Mouse (Mus musculus): Measurements from ENCODE around the gene Fbf1. TPM values are rescaled to one million over a fixed set of nuclear protein-coding genes. Genes with fewer than 3 reads are reported as not detected.

The Fbf1 gene
- polyA plus RNA-seq, 1 experiment = not detected

- Histone ChIP-seq H3K4me3 (ENCODE audit: insufficient read depth, low read depth, low read length) (no peak overlapping the region), H3K4me1 (ENCODE audit: control insufficient read depth, insufficient read depth, low read length) (0 out of 2 replicates have a peak, but pooled peaks cover 3% of the 10 kb centered on the region), H3K27ac (ENCODE audit: insufficient read depth, low read depth, low read length) (no peak overlapping the region)
- WGBS = 85% methylated on average over 5 of the region's 5 CpGs
- no peak for TF ChIP-seq POLR2A (IDR thresholded peaks at IDR 0.05; ENCODE audit: insufficient read depth, low read depth, low read length)
Observed at GRCm38 (mm10) chr11:116170003-116170800, 2.2 kb upstream of the Fbf1 start.

- WGBS = 81% methylated on average over 3 of the region's 3 CpGs
- TF ChIP-seq CTCF (IDR thresholded peaks at IDR 0.05; ENCODE audit: insufficient read depth, low read depth, low read length) = no peak
- TF ChIP-seq POLR2A (IDR thresholded peaks at IDR 0.05; ENCODE audit: insufficient read depth, low read depth, low read length) = no peak
- Histone ChIP-seq H3K4me1 (ENCODE audit: control insufficient read depth, insufficient read depth, low read length) (0 out of 2 replicates have a peak, but pooled peaks cover 3% of the 10 kb centered on the region), H3K4me3 (ENCODE audit: insufficient read depth, low read depth, low read length) (no peak overlapping the region), H3K27ac (ENCODE audit: insufficient read depth, low read depth, low read length) (no peak overlapping the region)
Observed at GRCm38 (mm10) chr11:116169214-116169613, 1.2 kb upstream of the Fbf1 start.

- no peak for TF ChIP-seq POLR2A (IDR thresholded peaks at IDR 0.05; ENCODE audit: insufficient read depth, low read depth, low read length)
- TF ChIP-seq CTCF (IDR thresholded peaks at IDR 0.05; ENCODE audit: insufficient read depth, low read depth, low read length) = no peak
- Histone ChIP-seq H3K4me3 (ENCODE audit: insufficient read depth, low read depth, low read length) (peak overlapping the region; percentile 78), H3K27ac (ENCODE audit: insufficient read depth, low read depth, low read length) (no peak overlapping the region), H3K4me1 (ENCODE audit: control insufficient read depth, insufficient read depth, low read length) (peaks cover 12% of the 10 kb centered on the region)
- whole genome bisulfite sequencing = 6% methylated on average over 6 of the region's 6 CpGs
Observed at GRCm38 (mm10) chr11:116167232-116167631, 734 bp downstream of the Fbf1 start.

GRCm38 (mm10) chr11:116163002-116163401, 5.0 kb downstream of the Fbf1 start:
- Histone ChIP-seq H3K4me3 (ENCODE audit: insufficient read depth, low read depth, low read length) (no peak overlapping the region), H3K27ac (ENCODE audit: insufficient read depth, low read depth, low read length) (no peak overlapping the region), H3K4me1 (ENCODE audit: control insufficient read depth, insufficient read depth, low read length) (peaks cover 22% of the 10 kb centered on the region)
- WGBS = 31% methylated on average over 9 of the region's 9 CpGs
- TF ChIP-seq CTCF (IDR thresholded peaks at IDR 0.05; ENCODE audit: insufficient read depth, low read depth, low read length) = no peak
- TF ChIP-seq POLR2A (IDR thresholded peaks at IDR 0.05; ENCODE audit: insufficient read depth, low read depth, low read length) = no peak

DNA sequence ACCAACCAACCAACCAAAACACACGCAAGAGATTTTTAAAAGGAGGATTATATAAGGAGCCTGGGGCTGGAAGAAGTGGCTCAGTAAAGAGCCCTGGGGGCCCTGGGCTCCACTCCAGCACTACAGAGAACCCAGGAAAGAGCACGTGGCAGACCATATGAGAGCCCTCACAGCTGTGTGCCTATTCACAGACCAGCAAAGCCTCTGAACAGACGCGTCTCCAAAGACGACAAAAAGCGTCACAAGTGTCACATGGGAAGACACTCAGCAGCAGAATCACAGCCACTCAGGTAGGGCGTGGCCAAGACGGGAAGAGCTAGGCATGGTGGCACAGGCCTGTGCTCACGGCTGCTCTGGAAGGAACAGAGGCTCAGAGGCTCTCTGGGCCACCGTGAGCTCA, 5.8 kb downstream of the Fbf1 start:
- no peak for TF ChIP-seq POLR2A (IDR thresholded peaks at IDR 0.05; ENCODE audit: insufficient read depth, low read depth, low read length)
- TF ChIP-seq CTCF (IDR thresholded peaks at IDR 0.05; ENCODE audit: insufficient read depth, low read depth, low read length) = no peak
- Histone ChIP-seq H3K4me3 (ENCODE audit: insufficient read depth, low read depth, low read length) (no peak overlapping the region), H3K4me1 (ENCODE audit: control insufficient read depth, insufficient read depth, low read length) (peaks cover 22% of the 10 kb centered on the region), H3K27ac (ENCODE audit: insufficient read depth, low read depth, low read length) (peak overlapping the region; percentile 27; the same call in 1 of the 2 replicates)
- 52% methylated on average over 10 of the region's 10 CpGs for WGBS

DNA sequence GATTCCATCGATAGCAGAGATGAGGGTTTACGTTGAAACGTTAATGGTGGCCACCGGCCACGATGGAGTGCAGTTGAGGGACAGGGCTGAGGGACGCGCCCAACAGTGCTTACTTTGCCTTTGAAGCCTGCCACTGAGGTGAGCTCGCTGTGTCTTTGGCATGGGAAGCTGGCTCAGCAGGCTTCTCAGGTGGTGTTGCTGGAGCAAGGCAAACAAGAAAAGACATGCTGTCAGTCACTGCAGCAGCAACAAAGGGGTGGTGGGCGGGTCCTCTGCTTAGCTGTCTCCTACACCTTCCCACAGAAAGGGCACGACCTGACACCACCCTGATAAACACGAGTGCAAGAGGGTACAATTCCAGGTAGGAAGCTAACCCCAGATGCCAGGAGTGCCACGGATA, 6.7 kb downstream of the Fbf1 start:
- TF ChIP-seq CTCF (IDR thresholded peaks at IDR 0.05; ENCODE audit: insufficient read depth, low read depth, low read length) (no peak), POLR2A (IDR thresholded peaks at IDR 0.05; ENCODE audit: insufficient read depth, low read depth, low read length) (no peak)
- H3K4me3 ChIP-seq (ENCODE audit: insufficient read depth, low read depth, low read length) = no peak overlapping the region
- H3K4me1 ChIP-seq (ENCODE audit: control insufficient read depth, insufficient read depth, low read length) = peaks cover 22% of the 10 kb centered on the region
- WGBS = 79% methylated on average over 12 of the region's 12 CpGs
- peak overlapping the region; percentile 47 for H3K27ac ChIP-seq (ENCODE audit: insufficient read depth, low read depth, low read length)

DNA sequence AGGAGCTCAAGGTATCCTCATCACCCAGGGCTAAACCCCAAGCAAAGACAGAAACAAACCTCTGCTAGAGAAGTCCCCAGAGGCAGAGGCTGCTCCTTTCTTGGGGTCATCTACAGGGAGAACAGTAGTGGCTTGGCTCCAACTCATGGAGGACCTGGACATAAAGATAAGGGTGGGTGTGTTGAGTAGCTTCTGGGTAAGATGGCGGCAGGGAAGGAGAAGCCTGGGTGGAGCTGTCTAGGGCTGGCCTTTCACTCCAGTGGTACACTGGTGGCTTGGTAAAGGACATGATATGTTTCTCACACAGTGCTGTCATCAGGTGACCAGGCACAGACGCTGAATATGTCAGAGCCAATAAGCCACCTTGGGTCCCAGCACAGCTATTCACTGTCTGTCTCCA, 17.0 kb downstream of the Fbf1 start:
- 94% methylated on average over 2 of the region's 2 CpGs for WGBS
- peaks cover 9% of the 10 kb centered on the region for H3K4me1 ChIP-seq (ENCODE audit: control insufficient read depth, insufficient read depth, low read length)
- no peak overlapping the region for H3K27ac ChIP-seq (ENCODE audit: insufficient read depth, low read depth, low read length)
- TF ChIP-seq CTCF (IDR thresholded peaks at IDR 0.05; ENCODE audit: insufficient read depth, low read depth, low read length) = no peak
- no peak for TF ChIP-seq POLR2A (IDR thresholded peaks at IDR 0.05; ENCODE audit: insufficient read depth, low read depth, low read length)
- no peak overlapping the region for H3K4me3 ChIP-seq (ENCODE audit: insufficient read depth, low read depth, low read length)

DNA sequence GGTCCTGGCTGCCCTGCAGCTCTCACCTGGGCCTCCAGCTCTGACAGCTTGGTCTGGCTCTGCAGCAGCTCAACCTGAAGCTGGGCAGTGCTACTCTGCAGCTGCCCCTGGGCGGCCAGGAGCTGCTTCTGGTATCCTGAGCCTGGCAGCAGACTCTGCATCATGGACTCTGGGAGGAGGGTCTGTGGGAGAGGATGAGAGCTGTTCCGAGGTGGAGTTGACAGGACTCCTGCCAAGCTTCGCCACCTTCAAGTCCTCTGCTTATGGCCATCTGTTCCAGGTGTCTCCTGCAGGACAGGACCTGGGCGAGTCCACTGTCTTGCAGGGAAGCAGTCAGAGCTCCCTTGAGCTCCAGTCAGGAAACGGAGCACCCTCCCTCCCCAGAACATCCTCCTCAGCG, 18.6 kb downstream of the Fbf1 start:
- Histone ChIP-seq H3K4me1 (ENCODE audit: control insufficient read depth, insufficient read depth, low read length) (peaks cover 17% of the 10 kb centered on the region), H3K4me3 (ENCODE audit: insufficient read depth, low read depth, low read length) (no peak overlapping the region), H3K27ac (ENCODE audit: insufficient read depth, low read depth, low read length) (no peak overlapping the region)
- TF ChIP-seq CTCF (IDR thresholded peaks at IDR 0.05; ENCODE audit: insufficient read depth, low read depth, low read length) (no peak), POLR2A (IDR thresholded peaks at IDR 0.05; ENCODE audit: insufficient read depth, low read depth, low read length) (no peak)
- 85% methylated on average over 6 of the region's 6 CpGs for WGBS

GRCm38 (mm10) chr11:116148761-116149221, 19.2 kb downstream of the Fbf1 start:
- Histone ChIP-seq H3K4me1 (ENCODE audit: control insufficient read depth, insufficient read depth, low read length) (peaks cover 17% of the 10 kb centered on the region), H3K27ac (ENCODE audit: insufficient read depth, low read depth, low read length) (no peak overlapping the region), H3K4me3 (ENCODE audit: insufficient read depth, low read depth, low read length) (no peak overlapping the region)
- 72% methylated on average over 20 of the region's 20 CpGs for WGBS
- no peak for TF ChIP-seq POLR2A (IDR thresholded peaks at IDR 0.05; ENCODE audit: insufficient read depth, low read depth, low read length)
- no peak for TF ChIP-seq CTCF (IDR thresholded peaks at IDR 0.05; ENCODE audit: insufficient read depth, low read depth, low read length)
